Mouse (Mus musculus) intestine, postnatal 0 days (tissue): Measurements from ENCODE around the gene Tjp3. TPM values are rescaled to one million over a fixed set of nuclear protein-coding genes. Genes with fewer than 3 reads are reported as not detected.
A peak's percentile ranks its signal among the peaks of the same experiment; 100 is the strongest.
"Not testable (repeated sequence)": the region's sequence is repeated elsewhere in the genome, so short reads cannot be mapped to it uniquely, and the experiment has no call there.

Source experiments
- ATAC-seq: fragments of 200-750 bp; cut with Nextera tagmentation; 2 replicates; pipeline ENCODE4 v1.8.0; 2017; ENCODE audit warnings: mild to moderate bottlenecking, moderate TSS enrichment, moderate library complexity
- H3K27ac ChIP-seq: fragments of 300-500 bp; sonication (generic); 2 replicates; pipeline ENCODE4 v1.5.1; 2014; ENCODE audit warnings: mild to moderate bottlenecking, low read depth, low read length, moderate library complexity
- H3K27me3 ChIP-seq: fragments of 300-500 bp; sonication (generic); replicated peaks from 2 replicates; pipeline ENCODE4 v1.6.1; 2014; ENCODE audit warnings: low read length, mixed read lengths; ENCODE audit not compliant: control insufficient read depth, insufficient read depth
- H3K36me3 ChIP-seq: fragments of 300-500 bp; sonication (generic); 2 replicates; pipeline ENCODE4 v1.6.1; 2014; ENCODE audit warnings: mild to moderate bottlenecking, moderate library complexity; ENCODE audit not compliant: control insufficient read depth, insufficient read depth
- H3K4me1 ChIP-seq: fragments of 300-500 bp; sonication (generic); replicated peaks from 2 replicates; pipeline ENCODE4 v1.6.1; 2014; ENCODE audit warnings: antibody characterized with exemption, low read length, mixed read lengths; ENCODE audit not compliant: control insufficient read depth, insufficient read depth
- H3K4me2 ChIP-seq: fragments of 300-500 bp; sonication (generic); replicated peaks from 2 replicates; pipeline ENCODE4 v1.6.1; 2014; ENCODE audit warnings: low read depth, mild to moderate bottlenecking, moderate library complexity
- H3K4me3 ChIP-seq: fragments of 300-500 bp; sonication (generic); 2 replicates; pipeline ENCODE4 v1.5.1; 2014; ENCODE audit warnings: low read depth, low read length
- H3K9ac ChIP-seq: fragments of 300-500 bp; sonication (generic); 2 replicates; pipeline ENCODE4 v1.6.1; 2014; ENCODE audit warnings: mild to moderate bottlenecking, low read depth, low read length
- H3K9me3 ChIP-seq: fragments of 300-500 bp; sonication (generic); 2 replicates; pipeline ENCODE4 v1.6.1; 2016; ENCODE audit warnings: mixed run types; ENCODE audit not compliant: control insufficient read depth
- CTCF ChIP-seq: sonication (generic); IDR thresholded peaks from 2 replicates; pipeline ENCODE4 v1.5.1; 2016; ENCODE audit warnings: low read depth, mild to moderate bottlenecking, control low read depth, antibody characterized with exemption, moderate library complexity
- WGBS: fragments of 180-500 bp; shearing (Covaris S2); extraction: QIAGEN DNeasy Blood & Tissue Kit; methylation state at CpG from one replicate; pipeline ENCODE4 v1.1.7; 2014; 5-methylcytosine and 5-hydroxymethylcytosine counted together
- microRNA-seq: library from miRNA; unstranded; fragments of <30 nt; microRNA quantifications from one replicate; pipeline ENCODE4, GENCODE M21; 2016
- polyA plus RNA-seq: library from polyadenylated mRNA; unstranded; fragments of >200 nt; fragmentation: Nextera tagmentation; extraction: Ambion mirVana; gene quantifications from 2 replicates; pipeline ENCODE4 v1.2.1, GENCODE M21; 2015

The Tjp3 gene
- polyA plus RNA-seq, 1 experiment from 2014 or later, result 43.4 TPM

GRCm38 (mm10) chr10:81230438-81231332, 60.7 kb downstream of the Tjp3 start, which contains the start of gene Atcay:
Atcay (minus strand) TSS chr10:81230833.
- Histone ChIP-seq H3K27ac (0 out of 2 replicates have a peak within 1 kb of the TSS, but pooled peaks have one; percentile 95), H3K27me3 (peaks cover 16% of the 10 kb centered on the region; the same call in 1 of the 2 replicates), H3K9me3 (no peaks in the 10 kb centered on the region), H3K4me1 (peaks cover 6% of the 10 kb centered on the region; the same call in 1 of the 2 replicates), H3K36me3 (no peaks in the 10 kb centered on the region), H3K4me3 (no peak within 1 kb of the TSS), H3K9ac (no peak within 1 kb of the TSS), H3K4me2 (no peak within 1 kb of the TSS; the same call in none of the 2 replicates)
- TF ChIP-seq CTCF, result peak; percentile 77
- WGBS, result 17% methylated on average over 27 of the region's 27 CpGs
- no peak for ATAC-seq

DNA sequence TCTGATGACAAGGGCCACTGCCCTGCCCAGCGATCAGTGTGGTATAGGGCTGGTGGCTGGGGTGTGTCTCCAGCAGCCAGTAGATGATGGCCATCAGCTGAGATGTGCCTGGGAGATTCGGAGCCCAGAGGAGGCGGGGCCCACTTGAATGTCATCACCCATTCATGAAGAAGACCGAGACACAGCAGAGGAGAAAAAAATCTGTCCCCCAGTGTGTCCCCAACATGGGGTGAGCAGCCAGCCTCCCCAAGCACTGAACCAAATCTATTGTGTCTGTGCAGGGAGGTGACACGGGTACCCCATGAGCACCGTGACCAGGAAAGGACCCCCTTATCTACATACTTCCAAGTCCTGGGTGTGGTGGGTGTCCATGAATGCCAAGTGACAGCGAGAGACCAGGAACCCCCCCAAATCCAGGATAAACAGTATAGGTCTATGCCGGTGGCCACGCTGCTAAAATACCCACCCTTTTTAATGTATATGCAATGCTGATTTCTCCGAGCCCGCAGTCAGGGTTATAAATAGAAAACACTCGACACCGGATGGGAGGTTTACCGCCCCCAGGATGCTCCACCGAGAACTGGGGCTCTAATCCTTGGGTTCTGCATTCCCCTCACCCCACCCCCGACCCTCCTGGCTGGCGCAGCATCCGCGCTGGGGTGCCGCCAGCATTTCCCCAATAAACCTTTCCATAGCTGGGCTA, 61.5 kb downstream of the Tjp3 start:
- peaks cover 16% of the 10 kb centered on the region; the same call in 1 of the 2 replicates for H3K27me3 ChIP-seq
- no peak overlapping the region for H3K27ac ChIP-seq
- ATAC-seq, result no peak
- H3K9ac ChIP-seq, result no peak overlapping the region
- 17% methylated on average over 20 of the region's 20 CpGs for WGBS
- no peak overlapping the region for H3K4me3 ChIP-seq
- no peak overlapping the region; the same call in 1 of the 2 replicates for H3K4me2 ChIP-seq
- TF ChIP-seq CTCF, result no peak
- H3K4me1 ChIP-seq, result peaks cover 6% of the 10 kb centered on the region; the same call in 1 of the 2 replicates
- H3K36me3 ChIP-seq, result no peaks in the 10 kb centered on the region
- H3K9me3 ChIP-seq, result no peaks in the 10 kb centered on the region

DNA sequence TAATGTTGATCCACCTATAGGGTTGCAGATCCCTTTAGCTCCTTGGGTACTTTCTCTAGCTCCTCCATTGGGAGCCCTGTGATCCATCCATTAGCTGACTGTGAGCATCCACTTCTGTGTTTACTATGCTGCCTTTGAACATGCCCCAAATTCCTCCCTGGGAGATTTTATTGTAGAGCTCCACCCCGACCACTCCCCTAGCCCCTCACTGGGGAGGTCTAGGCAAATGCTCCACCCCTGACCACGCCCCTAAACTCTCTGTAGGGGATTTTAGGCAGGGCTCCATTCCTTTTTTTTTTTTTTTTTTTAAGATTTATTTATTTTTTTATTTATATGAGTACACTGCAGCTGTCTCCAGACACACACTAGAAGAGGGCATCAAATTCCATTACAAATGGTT, 67.7 kb downstream of the Tjp3 start:
- not testable (repeated sequence) for H3K27ac ChIP-seq, H3K4me1 ChIP-seq, ATAC-seq, H3K4me3 ChIP-seq, H3K9ac ChIP-seq, H3K4me2 ChIP-seq, H3K9me3 ChIP-seq, H3K27me3 ChIP-seq, H3K36me3 ChIP-seq
- WGBS, result 47% methylated on average over 2 of the region's 2 CpGs

Small RNA genes within 50 kb of the gene (microRNA-seq; reads per million reads assigned to microRNA genes)
- 3.8 reads per million, percentile 7 among the genes with 10 or more reads in this experiment for gene Mir3057

Other genes starting within 250 kb of the Tjp3 start
- 119 and 124 TPM in 2 replicates for gene Sgta, start 231.4 kb downstream of the Tjp3 start, polyA plus RNA-seq
- gene Thop1, start 221.5 kb downstream of the Tjp3 start, polyA plus RNA-seq, result 11.6 and 12.0 TPM in 2 replicates
- 385 and 396 TPM in 2 replicates for gene Creb3l3, start 192.7 kb downstream of the Tjp3 start, polyA plus RNA-seq
- 258 and 259 TPM in 2 replicates for gene Map2k2, start 185.7 kb downstream of the Tjp3 start, polyA plus RNA-seq
- 54.1 and 67.6 TPM in 2 replicates for gene Zbtb7a, start 156.4 kb downstream of the Tjp3 start, polyA plus RNA-seq
- gene Pias4, start 123.7 kb downstream of the Tjp3 start, polyA plus RNA-seq, result 32.8 and 36.5 TPM in 2 replicates
- gene Eef2, start 115.0 kb downstream of the Tjp3 start, polyA plus RNA-seq, result 286 and 316 TPM in 2 replicates
- 50.5 and 53.4 TPM in 2 replicates for gene Dapk3, start 108.6 kb downstream of the Tjp3 start, polyA plus RNA-seq
- gene 4930442H23Rik, start 107.7 kb downstream of the Tjp3 start, polyA plus RNA-seq, result 0.12 TPM in 2 replicates
- gene Nmrk2, start 89.5 kb downstream of the Tjp3 start, polyA plus RNA-seq, result 0.08 and 0.10 TPM in 2 replicates
- 0.90 and 1.1 TPM in 2 replicates for gene Atcay, start 60.7 kb downstream of the Tjp3 start, polyA plus RNA-seq
- 3.2 and 3.4 TPM in 2 replicates for gene Zfr2, start 58.4 kb downstream of the Tjp3 start, polyA plus RNA-seq
- 0.66 and 1.2 TPM in 2 replicates for gene Matk, start 38.6 kb downstream of the Tjp3 start, polyA plus RNA-seq
- gene Mrpl54, start 24.6 kb downstream of the Tjp3 start, polyA plus RNA-seq, result 268 and 287 TPM in 2 replicates
- 75.2 and 75.4 TPM in 2 replicates for gene Apba3, start 24.6 kb downstream of the Tjp3 start, polyA plus RNA-seq
- 27.2 and 27.6 TPM in 2 replicates for gene Pip5k1c, start 1.4 kb upstream of the Tjp3 start, polyA plus RNA-seq
- 14.7 and 15.0 TPM in 2 replicates for gene Cactin, start 29.5 kb upstream of the Tjp3 start, polyA plus RNA-seq
- 9.8 and 10.7 TPM in 2 replicates for gene Tbxa2r, start 37.1 kb upstream of the Tjp3 start, polyA plus RNA-seq
- gene Gipc3, start 51.7 kb upstream of the Tjp3 start, polyA plus RNA-seq, result 0.04 and 0.08 TPM in 2 replicates
- gene Hmg20b, start 58.9 kb upstream of the Tjp3 start, polyA plus RNA-seq, result 99.8 and 111 TPM in 2 replicates
- gene Mfsd12, start 65.9 kb upstream of the Tjp3 start, polyA plus RNA-seq, result 29.6 and 32.8 TPM in 2 replicates
- 0.85 and 1.5 TPM in 2 replicates for gene 4930404N11Rik, start 74.2 kb upstream of the Tjp3 start, polyA plus RNA-seq
- gene Fzr1, start 86.9 kb upstream of the Tjp3 start, polyA plus RNA-seq, result 40.8 and 45.2 TPM in 2 replicates
- gene Dohh, start 92.8 kb upstream of the Tjp3 start, polyA plus RNA-seq, result 54.0 and 59.4 TPM in 2 replicates
- 0.76 and 1.1 TPM in 2 replicates for gene Gm48551, start 92.9 kb upstream of the Tjp3 start, polyA plus RNA-seq
- gene Gm48552, start 97.4 kb upstream of the Tjp3 start, polyA plus RNA-seq, result 0.31 TPM in 1 of 2 replicates, not detected in the other
- 1,233 and 1,333 TPM in 2 replicates for gene Smim24, start 101.5 kb upstream of the Tjp3 start, polyA plus RNA-seq
- 29.2 and 35.1 TPM in 2 replicates for gene Nfic, start 164.1 kb upstream of the Tjp3 start, polyA plus RNA-seq
- 0.76 and 1.0 TPM in 2 replicates for gene Celf5, start 191.1 kb upstream of the Tjp3 start, polyA plus RNA-seq
- gene Ncln, start 204.8 kb upstream of the Tjp3 start, polyA plus RNA-seq, result 58.6 and 61.1 TPM in 2 replicates
- gene S1pr4, start 208.6 kb upstream of the Tjp3 start, polyA plus RNA-seq, result 0.50 and 0.74 TPM in 2 replicates
- gene Gna15, start 232.6 kb upstream of the Tjp3 start, polyA plus RNA-seq, result 0.64 and 0.78 TPM in 2 replicates